Mouse (Mus musculus) adipocyte (in vitro differentiated cells): ENCODE data around the gene Cgref1.

Source experiments
- DNase-seq: peaks from one replicate; pipeline ENCODE4 v3.0.0-alpha.2; 2016; ENCODE audit warnings: low spot score

The Cgref1 gene

GRCm38 (mm10) chr5:30917891-30918670 lies 27.3 kb downstream of the Cgref1 start:
- no peak for DNase-seq

GRCm38 (mm10) chr5:30917348-30917747 lies 28.0 kb downstream of the Cgref1 start:
- no peak for DNase-seq

- no peak for DNase-seq
Observed at GRCm38 (mm10) chr5:30916841-30917240, 28.6 kb downstream of the Cgref1 start.

- DNase-seq, result peak; percentile 97
Observed at GRCm38 (mm10) chr5:30915974-30916433, 29.4 kb downstream of the Cgref1 start.

- no peak for DNase-seq
Observed at GRCm38 (mm10) chr5:30915456-30915855, 29.9 kb downstream of the Cgref1 start.

- DNase-seq, result no peak
Observed at GRCm38 (mm10) chr5:30914849-30915248, 30.5 kb downstream of the Cgref1 start.

GRCm38 (mm10) chr5:30914101-30914635 lies 31.2 kb downstream of the Cgref1 start:
- DNase-seq, result peak; percentile 80

- DNase-seq, result peak; percentile 98
Observed at GRCm38 (mm10) chr5:30913060-30913841, 32.1 kb downstream of the Cgref1 start, which contains the start of gene Emilin1. Emilin1 (plus strand) TSS chr5:30913402.

GRCm38 (mm10) chr5:30912156-30912555 lies 33.2 kb downstream of the Cgref1 start:
- DNase-seq, result peak; percentile 47

- DNase-seq, result peak; percentile 78
Observed at GRCm38 (mm10) chr5:30910481-30910880, 34.9 kb downstream of the Cgref1 start.

GRCm38 (mm10) chr5:30909863-30910262 lies 35.5 kb downstream of the Cgref1 start:
- no peak for DNase-seq

GRCm38 (mm10) chr5:30909300-30909659 lies 36.1 kb downstream of the Cgref1 start:
- peak; percentile 68 for DNase-seq

- peak; percentile 53 for DNase-seq
Observed at GRCm38 (mm10) chr5:30908426-30909299, 36.7 kb downstream of the Cgref1 start.

- peak; percentile 98 for DNase-seq
Observed at GRCm38 (mm10) chr5:30907413-30908059, 37.9 kb downstream of the Cgref1 start, which contains the start of gene Ost4. Ost4 (minus strand) TSS chr5:30907788.

- DNase-seq, result peak; percentile 41
Observed at GRCm38 (mm10) chr5:30901860-30902259, 43.5 kb downstream of the Cgref1 start.

GRCm38 (mm10) chr5:30890375-30890774 lies 55.0 kb downstream of the Cgref1 start:
- no peak for DNase-seq

GRCm38 (mm10) chr5:30889088-30889754 lies 56.2 kb downstream of the Cgref1 start:
- peak; percentile 34 for DNase-seq

GRCm38 (mm10) chr5:30888337-30889087 lies 56.9 kb downstream of the Cgref1 start, which contains the start of gene Agbl5:
Agbl5 (plus strand) TSS chr5:30888694.
- DNase-seq, result peak; percentile 95

GRCm38 (mm10) chr5:30887858-30888336 lies 57.5 kb downstream of the Cgref1 start:
- DNase-seq, result peak; percentile 98
